Mouse (Mus musculus) gonadal fat pad, adult 2 months (tissue): ENCODE measurements around the gene Ceacam9. TPM values are rescaled to one million over a fixed set of nuclear protein-coding genes. Genes with fewer than 3 reads are reported as not detected.

Experiments used
- DNase-seq: peaks from one replicate; pipeline ENCODE4 v3.0.0-alpha.2; 2012; ENCODE audit warnings: low read depth
- polyA plus RNA-seq: library from polyadenylated mRNA; depleted of rRNA; stranded (reverse); fragments of >200 nt; gene quantifications from 2 replicates; pipeline ENCODE4 v1.2.3, GENCODE M21; 2012; rRNA removed

Gene Ceacam9
- polyA plus RNA-seq, 1 experiment, result 0.12 TPM

DNA sequence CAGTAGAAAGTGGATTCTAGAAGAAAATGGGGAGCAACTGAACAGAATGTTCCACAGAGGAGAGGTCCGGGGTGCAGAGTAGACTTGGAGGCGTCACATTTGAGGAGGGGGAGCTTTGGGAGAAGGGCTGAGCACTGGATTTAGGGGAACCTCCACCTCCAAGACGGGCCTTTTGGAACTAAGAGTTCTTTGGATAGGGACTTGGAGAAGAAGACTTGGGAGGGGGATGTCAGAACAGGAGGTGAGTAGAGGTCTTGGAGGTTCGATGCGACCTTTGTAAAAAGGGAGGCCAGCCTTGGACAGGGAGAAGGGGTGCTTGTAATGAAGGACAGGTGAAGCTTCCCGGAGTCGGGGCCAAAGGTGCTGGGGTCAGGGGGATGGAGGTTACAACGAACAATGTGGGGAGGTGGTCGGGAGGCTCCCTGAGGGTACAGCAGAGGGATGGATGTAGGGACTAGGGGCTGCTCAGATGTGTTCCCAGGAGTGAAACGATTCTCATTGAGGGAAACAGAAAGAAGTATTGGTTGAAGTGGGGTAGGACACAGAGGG lies 17.4 kb downstream of the Ceacam9 start:
- no peak for DNase-seq

- DNase-seq, result no peak
Measured at GRCm38 (mm10) chr7:16745373-16745772, 23.6 kb downstream of the Ceacam9 start.

- DNase-seq, result no peak
Measured at GRCm38 (mm10) chr7:16746093-16746492, 24.4 kb downstream of the Ceacam9 start.

- no peak for DNase-seq
Measured at GRCm38 (mm10) chr7:16747656-16748055, 25.9 kb downstream of the Ceacam9 start.

DNA sequence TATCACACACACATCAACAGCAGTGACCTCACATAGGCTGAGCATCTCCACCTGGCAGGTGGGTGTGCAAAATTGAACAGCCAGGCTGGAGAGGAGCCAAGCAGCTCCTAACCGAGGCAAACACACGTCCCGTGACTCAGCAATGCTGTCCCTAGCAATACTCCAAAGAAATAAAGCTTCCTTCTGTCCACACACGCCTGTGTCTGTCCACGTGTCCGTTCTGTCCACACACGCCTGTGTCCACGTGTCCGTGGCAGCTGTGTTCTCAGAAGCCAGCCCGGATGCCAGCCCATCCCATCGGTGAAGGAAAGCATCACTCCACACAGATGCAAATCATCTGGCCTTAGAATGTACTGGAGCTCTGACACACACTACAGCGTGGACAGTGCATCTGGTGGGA lies 30.3 kb downstream of the Ceacam9 start:
- no peak for DNase-seq

GRCm38 (mm10) chr7:16755362-16756017 lies 33.8 kb downstream of the Ceacam9 start:
- DNase-seq, result no peak

DNA sequence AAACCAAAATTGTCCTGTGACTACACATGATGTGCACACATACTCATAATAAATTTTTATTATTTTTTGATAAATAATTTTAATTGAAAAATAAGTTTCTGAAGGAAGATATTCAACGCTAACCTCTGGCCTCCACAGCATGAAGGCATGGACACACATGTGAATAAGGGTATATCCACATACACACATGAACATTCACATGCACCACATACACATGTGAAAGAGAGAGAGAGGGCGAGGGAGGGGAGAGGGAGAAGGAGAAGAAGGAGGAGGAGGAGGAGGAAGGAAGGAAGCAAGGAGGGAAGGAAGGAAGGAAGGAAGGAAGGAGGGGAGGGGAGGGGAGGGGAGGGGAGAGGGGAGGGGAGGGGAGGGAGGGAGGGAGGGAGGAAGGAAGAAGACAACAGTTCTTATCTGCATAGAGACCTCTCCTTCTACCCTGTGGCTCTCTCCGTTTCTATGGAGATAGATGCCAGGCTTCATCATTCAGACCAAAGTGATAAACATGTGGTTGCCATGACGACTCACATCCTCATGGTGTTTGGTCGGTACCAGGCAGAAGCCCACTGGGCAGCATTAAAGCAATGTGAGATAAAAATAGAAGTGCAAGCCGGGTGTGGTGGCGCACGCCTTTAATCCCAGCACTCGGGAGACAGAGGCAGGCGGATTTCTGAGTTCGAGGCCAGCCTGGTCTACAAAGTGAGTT lies 37.3 kb downstream of the Ceacam9 start:
- DNase-seq, result no peak

DNA sequence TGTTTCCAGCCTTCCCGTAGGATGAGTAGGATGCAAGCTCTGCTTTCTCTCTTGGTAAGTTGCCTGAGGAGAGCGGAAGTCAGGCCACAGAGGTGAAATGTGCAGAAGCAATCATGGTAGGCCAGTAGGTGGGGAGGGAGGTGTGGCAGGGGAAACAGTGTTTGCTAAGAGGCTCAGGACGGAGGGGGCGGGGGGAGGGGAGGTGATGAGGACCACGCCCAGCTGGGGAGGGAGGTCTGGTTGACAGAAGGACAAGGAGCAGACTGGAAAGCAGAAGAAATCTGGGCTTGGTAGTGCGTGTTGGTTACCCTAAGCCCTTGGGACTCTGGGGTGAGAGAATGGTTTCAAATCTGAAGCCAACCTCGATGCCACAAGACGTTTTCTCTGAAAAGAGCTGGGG lies 38.6 kb downstream of the Ceacam9 start:
- no peak for DNase-seq

DNA sequence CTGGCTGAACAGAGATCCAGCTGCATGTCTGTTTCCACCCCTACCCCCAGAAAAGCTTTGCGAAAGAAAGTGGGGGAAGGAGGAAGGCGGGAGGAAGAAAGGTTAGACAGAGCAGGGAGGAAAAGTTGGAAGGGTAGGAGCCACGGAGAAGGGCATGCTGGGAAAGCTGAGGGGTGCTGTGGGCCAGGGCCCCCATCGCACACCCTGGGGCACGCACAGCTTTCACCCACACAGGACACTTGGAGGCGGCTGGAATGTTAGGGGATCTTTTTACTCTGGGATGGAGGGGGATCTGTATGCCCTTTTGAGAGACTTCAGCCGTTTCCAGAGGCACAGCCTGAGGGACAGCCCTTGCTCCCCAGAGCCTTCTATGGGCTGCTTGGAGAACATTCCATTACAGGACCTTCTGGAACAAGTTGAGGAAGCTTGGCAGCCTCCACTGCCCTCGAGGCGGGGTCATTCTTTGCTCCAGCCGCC lies 39.3 kb downstream of the Ceacam9 start:
- no peak for DNase-seq

DNA sequence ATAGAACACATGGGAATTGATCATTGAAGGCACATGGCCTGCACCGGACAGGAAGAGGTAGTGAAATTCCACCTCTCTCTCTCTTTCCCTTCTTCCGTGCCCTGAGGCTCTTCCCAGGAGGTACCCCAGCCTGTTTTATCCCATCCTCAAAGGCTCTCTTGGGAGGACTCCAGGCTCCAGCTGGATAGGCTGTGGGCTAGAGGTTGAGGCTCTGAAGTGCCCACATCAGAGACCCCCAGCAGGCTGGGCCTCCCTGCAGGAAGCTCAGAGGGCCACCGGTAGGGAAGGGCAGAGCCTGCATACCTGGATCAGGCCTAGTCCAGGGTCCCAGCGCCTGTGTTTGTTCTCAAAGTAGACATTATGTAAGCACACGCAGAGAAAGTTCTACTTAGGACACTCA lies 39.9 kb downstream of the Ceacam9 start:
- no peak for DNase-seq

- no peak for DNase-seq
Measured at GRCm38 (mm10) chr7:16763463-16764218, 41.9 kb downstream of the Ceacam9 start.

GRCm38 (mm10) chr7:16766443-16766842 lies 44.7 kb downstream of the Ceacam9 start:
- DNase-seq, result no peak

Other genes starting within 250 kb of the Ceacam9 start
- gene Npas1, start 244.2 kb upstream of the Ceacam9 start, polyA plus RNA-seq, result not detected in 2 replicates
- 19.2 and 20.2 TPM in 2 replicates for gene Arhgap35, start 106.9 kb upstream of the Ceacam9 start, polyA plus RNA-seq
- gene Ceacam15, start 46.2 kb upstream of the Ceacam9 start, polyA plus RNA-seq, result not detected in 2 replicates
- gene Ap2s1, start 16.5 kb downstream of the Ceacam9 start, polyA plus RNA-seq, result 309 and 356 TPM in 2 replicates
- 608 and 792 TPM in 2 replicates for gene Slc1a5, start 59.4 kb downstream of the Ceacam9 start, polyA plus RNA-seq
- 136 and 143 TPM in 2 replicates for gene Strn4, start 94.0 kb downstream of the Ceacam9 start, polyA plus RNA-seq
- gene Fkrp, start 94.8 kb downstream of the Ceacam9 start, polyA plus RNA-seq, result 25.6 and 28.9 TPM in 2 replicates
- 30.5 and 36.0 TPM in 2 replicates for gene Prkd2, start 121.0 kb downstream of the Ceacam9 start, polyA plus RNA-seq
- 13.1 and 18.5 TPM in 2 replicates for gene Dact3, start 153.4 kb downstream of the Ceacam9 start, polyA plus RNA-seq
- gene Gng8, start 169.9 kb downstream of the Ceacam9 start, polyA plus RNA-seq, result 10.0 and 15.3 TPM in 2 replicates
- gene Ptgir, start 184.6 kb downstream of the Ceacam9 start, polyA plus RNA-seq, result 4.3 and 6.2 TPM in 2 replicates
- gene Calm3, start 202.2 kb downstream of the Ceacam9 start, polyA plus RNA-seq, result 174 and 195 TPM in 2 replicates
- gene Pnmal2, start 222.8 kb downstream of the Ceacam9 start, polyA plus RNA-seq, result 1.1 and 3.8 TPM in 2 replicates
- 0.06 TPM in 1 of 2 replicates, not detected in the other for gene Pnmal1, start 237.8 kb downstream of the Ceacam9 start, polyA plus RNA-seq